Mouse (Mus musculus) kidney, embryonic 16.5 days (tissue): ENCODE measurements around the gene Ush1c. TPM values are rescaled to one million over a fixed set of nuclear protein-coding genes. Genes with fewer than 3 reads are reported as not detected.

Source experiments
- ATAC-seq: fragments of 200-750 bp; cut with Nextera tagmentation; 2 replicates; pipeline ENCODE4 v1.8.0; 2017; ENCODE audit warnings: moderate TSS enrichment; ENCODE audit not compliant: low FRiP score, low TSS enrichment
- H3K27ac ChIP-seq: fragments of 300-500 bp; sonication (generic); 2 replicates; pipeline ENCODE4 v1.5.1; 2014; ENCODE audit warnings: low read length
- H3K27me3 ChIP-seq: fragments of 300-500 bp; sonication (generic); 2 replicates; pipeline ENCODE4 v1.6.1; 2014; ENCODE audit warnings: low read length, control low read depth, mixed read lengths; ENCODE audit not compliant: insufficient read depth
- H3K36me3 ChIP-seq: fragments of 300-500 bp; sonication (generic); 2 replicates; pipeline ENCODE4 v1.6.1; 2014; ENCODE audit warnings: low read length, control low read depth, mixed read lengths; ENCODE audit not compliant: insufficient read depth
- H3K4me1 ChIP-seq: fragments of 300-500 bp; sonication (generic); 2 replicates; pipeline ENCODE4 v1.6.1; 2014; ENCODE audit warnings: low read length, control low read depth, mixed read lengths; ENCODE audit not compliant: insufficient read depth
- H3K4me2 ChIP-seq: fragments of 300-500 bp; sonication (generic); replicated peaks from 2 replicates; pipeline ENCODE4 v1.6.1; 2014; ENCODE audit warnings: low read depth, low read length
- H3K4me3 ChIP-seq: fragments of 300-500 bp; sonication (generic); 2 replicates; pipeline ENCODE4 v1.5.1; 2014; ENCODE audit warnings: mild to moderate bottlenecking, low read length
- H3K9ac ChIP-seq: fragments of 300-500 bp; sonication (generic); replicated peaks from 2 replicates; pipeline ENCODE4 v1.6.1; 2014; ENCODE audit warnings: low read length
- H3K9me3 ChIP-seq: fragments of 300-500 bp; sonication (generic); 2 replicates; pipeline ENCODE4 v1.6.1; 2016; ENCODE audit warnings: low read length, control low read depth
- WGBS: fragments of 180-500 bp; shearing (Covaris S2); extraction: QIAGEN DNeasy Blood & Tissue Kit; methylation state at CpG from one replicate; pipeline ENCODE4 v1.1.7; 2014; 5-methylcytosine and 5-hydroxymethylcytosine counted together
- polyA plus RNA-seq: library from polyadenylated mRNA; unstranded; fragments of >200 nt; fragmentation: Nextera tagmentation; extraction: Ambion mirVana; gene quantifications from 2 replicates; pipeline ENCODE4 v1.2.1, GENCODE M21; 2015

Ush1c gene
- 23.9 and 26.1 TPM in 2 replicates for polyA plus RNA-seq

DNA sequence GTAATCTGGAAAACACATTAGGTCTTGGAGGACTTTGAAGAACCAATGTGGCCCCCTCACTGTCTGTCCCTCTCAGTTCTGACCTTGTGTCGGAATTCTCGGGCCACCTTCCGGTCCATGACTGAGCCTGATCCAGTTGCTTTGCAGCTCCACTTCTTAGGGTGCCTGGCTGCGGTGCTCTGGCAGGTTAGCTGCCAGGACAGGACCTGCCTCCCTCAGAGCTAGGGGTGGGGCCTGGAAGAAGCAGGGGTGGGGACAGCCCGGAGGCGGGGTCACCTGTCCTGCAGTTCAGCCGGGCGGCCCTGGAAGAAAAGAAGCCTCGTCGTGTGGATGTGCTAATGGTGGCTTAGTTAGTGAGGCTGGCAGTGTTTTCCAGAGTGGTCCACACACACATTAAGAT lies at the start of gene Ush1c:
TSS of gene Ush1c (minus strand) at position 158 of the 400 bp plus-strand sequence.
- peak within 1 kb of the TSS; percentile 27 for H3K4me2 ChIP-seq
- H3K9me3 ChIP-seq = no peaks in the 10 kb centered on the region
- ATAC-seq = peak; percentile 62
- peaks cover 16% of the 10 kb centered on the region for H3K4me1 ChIP-seq
- H3K4me3 ChIP-seq = peak within 1 kb of the TSS; percentile 26
- no peaks in the 10 kb centered on the region for H3K36me3 ChIP-seq
- WGBS = 17% methylated on average over 10 of the region's 10 CpGs
- peak within 1 kb of the TSS; percentile 73; the same call in 1 of the 2 replicates for H3K27ac ChIP-seq
- H3K27me3 ChIP-seq = no peaks in the 10 kb centered on the region
- H3K9ac ChIP-seq = peak within 1 kb of the TSS; percentile 39

DNA sequence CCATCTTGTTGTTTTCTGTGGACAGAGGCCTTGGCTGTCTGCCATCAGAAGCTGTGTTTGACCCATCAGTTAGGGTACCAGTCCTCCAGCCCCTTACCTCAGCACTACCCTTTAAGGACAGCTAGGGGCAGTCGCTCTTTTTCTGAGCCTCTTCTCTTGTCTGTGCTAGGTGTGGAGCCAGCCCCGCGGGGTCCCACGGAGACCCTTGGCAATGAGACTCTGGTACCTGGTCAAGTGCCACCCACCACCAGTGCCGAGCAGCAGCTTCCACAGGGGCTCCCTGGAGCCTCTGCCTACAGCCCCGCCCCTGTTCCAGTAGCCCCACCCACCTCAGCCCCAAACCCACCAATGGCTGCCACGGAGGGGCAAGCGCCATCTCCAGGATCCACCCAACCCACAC lies 48.7 kb upstream of the Ush1c start:
- Histone ChIP-seq H3K36me3 (no peaks in the 10 kb centered on the region), H3K9me3 (no peaks in the 10 kb centered on the region), H3K4me2 (no peak overlapping the region), H3K9ac (no peak overlapping the region), H3K27me3 (peaks cover 2% of the 10 kb centered on the region; the same call in 1 of the 2 replicates), H3K27ac (no peak overlapping the region), H3K4me1 (no peaks in the 10 kb centered on the region), H3K4me3 (no peak overlapping the region)
- no peak for ATAC-seq
- WGBS = 22% methylated on average over 7 of the region's 8 CpGs

DNA sequence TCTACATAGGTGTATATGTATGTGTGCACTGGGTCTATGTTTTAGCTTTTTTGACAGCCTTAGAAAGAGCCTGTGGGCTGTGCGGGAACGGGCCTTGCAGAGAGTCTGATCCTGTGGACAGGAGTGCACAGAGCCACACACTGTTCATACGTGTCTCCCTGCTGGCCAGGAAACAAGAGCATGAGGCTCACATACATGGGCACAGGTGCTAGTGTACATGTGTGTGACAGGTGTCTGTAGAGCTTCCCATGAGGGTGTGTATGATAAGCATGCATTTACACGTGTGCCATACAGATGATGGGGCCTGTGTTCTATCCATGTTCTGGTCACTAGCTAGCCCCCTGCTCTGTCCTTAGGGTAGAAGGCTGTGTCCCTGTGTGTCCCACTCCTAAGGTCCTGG lies 48.1 kb upstream of the Ush1c start:
- Histone ChIP-seq H3K4me1 (no peaks in the 10 kb centered on the region), H3K27me3 (peaks cover 2% of the 10 kb centered on the region; the same call in 1 of the 2 replicates), H3K4me3 (no peak overlapping the region), H3K4me2 (no peak overlapping the region), H3K36me3 (no peaks in the 10 kb centered on the region), H3K9ac (no peak overlapping the region), H3K9me3 (no peaks in the 10 kb centered on the region), H3K27ac (no peak overlapping the region)
- 85% methylated on average over 4 of the region's 4 CpGs for WGBS
- ATAC-seq = no peak

DNA sequence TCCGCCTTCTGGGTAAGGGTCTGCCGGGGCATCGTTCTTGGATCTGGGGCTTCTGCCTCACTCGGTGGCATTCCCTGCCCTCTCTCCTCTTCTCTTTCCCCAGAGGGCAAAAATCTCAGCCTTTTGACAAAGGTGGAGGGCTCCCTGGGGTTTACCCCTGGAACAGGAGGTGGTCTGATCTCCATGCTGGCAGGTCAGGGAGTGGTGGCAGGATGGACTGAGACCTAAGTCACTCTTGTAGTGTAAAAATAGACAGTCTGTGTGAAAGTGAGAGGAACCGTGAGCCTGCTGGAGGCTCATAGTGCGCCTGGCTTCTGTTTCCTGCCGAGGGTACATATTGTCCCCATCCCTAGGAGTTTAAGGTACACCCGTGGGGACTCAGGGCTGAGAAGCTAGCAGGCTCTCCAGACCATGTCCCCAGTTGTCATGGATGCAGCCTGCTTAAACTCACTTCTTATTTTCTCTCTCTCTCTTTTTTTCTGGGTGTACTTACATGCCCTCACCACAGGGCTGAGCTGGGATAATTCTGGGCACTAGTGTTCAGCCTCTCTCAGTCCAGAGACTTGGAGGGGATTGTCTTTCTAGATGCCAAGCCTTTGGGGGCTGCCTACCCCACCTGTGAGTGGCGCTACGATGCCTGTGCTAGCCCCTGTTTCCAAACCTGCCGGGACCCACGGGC lies 47.0 kb upstream of the Ush1c start:
- H3K27me3 ChIP-seq = peaks cover 2% of the 10 kb centered on the region; the same call in 1 of the 2 replicates
- H3K9me3 ChIP-seq = no peaks in the 10 kb centered on the region
- no peaks in the 10 kb centered on the region for H3K4me1 ChIP-seq
- 90% methylated on average over 12 of the region's 12 CpGs for WGBS
- H3K36me3 ChIP-seq = no peaks in the 10 kb centered on the region
- ATAC-seq = no peak
- no peak overlapping the region for H3K4me3 ChIP-seq
- H3K27ac ChIP-seq = no peak overlapping the region
- H3K4me2 ChIP-seq = no peak overlapping the region
- no peak overlapping the region for H3K9ac ChIP-seq

DNA sequence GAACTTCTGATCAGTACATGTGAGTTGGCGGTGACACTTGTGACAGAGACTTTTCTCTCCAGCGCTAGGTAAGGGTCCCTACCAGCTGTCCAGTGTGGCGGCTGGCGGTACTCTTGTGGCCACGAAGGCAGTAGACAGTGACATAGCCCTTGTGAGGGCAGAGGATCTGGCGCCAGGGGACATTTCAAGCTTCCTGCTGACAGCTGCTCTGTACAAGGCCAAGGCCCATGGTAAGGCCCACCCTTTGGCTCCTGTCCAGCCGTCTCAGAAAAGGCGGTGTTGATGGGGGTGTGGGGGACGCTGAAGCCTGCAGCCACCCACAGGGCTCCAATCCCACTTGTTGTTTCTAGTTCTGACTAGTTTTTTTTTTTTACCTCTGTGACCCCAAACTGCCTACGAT lies 45.4 kb upstream of the Ush1c start:
- Histone ChIP-seq H3K4me2 (no peak overlapping the region), H3K9me3 (no peaks in the 10 kb centered on the region), H3K36me3 (no peaks in the 10 kb centered on the region), H3K9ac (no peak overlapping the region), H3K27me3 (peaks cover 2% of the 10 kb centered on the region; the same call in 1 of the 2 replicates), H3K4me3 (no peak overlapping the region), H3K4me1 (no peaks in the 10 kb centered on the region), H3K27ac (no peak overlapping the region)
- 55% methylated on average over 10 of the region's 10 CpGs for WGBS
- no peak for ATAC-seq

DNA sequence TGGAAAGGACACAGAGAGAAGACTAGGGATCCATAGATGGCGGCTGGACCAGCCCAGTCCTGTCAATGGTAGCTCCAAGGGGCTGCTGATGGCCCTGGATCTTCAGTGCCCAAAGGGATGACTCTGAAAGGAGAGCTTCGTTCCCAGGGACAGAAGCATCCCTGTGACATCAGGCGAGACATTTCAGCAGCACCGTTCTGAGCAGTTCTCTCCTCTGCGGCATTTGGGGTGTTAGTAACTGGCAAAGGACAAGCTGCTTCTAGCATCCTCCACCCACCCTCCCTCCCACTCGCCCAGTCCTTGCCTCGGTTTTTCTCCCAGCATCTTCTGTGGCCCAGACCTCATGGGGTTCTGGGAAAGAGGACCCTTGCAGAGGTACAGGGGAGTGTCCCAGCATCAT lies 44.0 kb upstream of the Ush1c start:
- Histone ChIP-seq H3K27me3 (0 out of 2 replicates have a peak, but pooled peaks cover 2% of the 10 kb centered on the region), H3K4me2 (no peak overlapping the region), H3K9ac (no peak overlapping the region), H3K4me3 (no peak overlapping the region), H3K27ac (no peak overlapping the region), H3K4me1 (no peaks in the 10 kb centered on the region), H3K9me3 (no peaks in the 10 kb centered on the region), H3K36me3 (no peaks in the 10 kb centered on the region)
- WGBS = 71% methylated on average over 7 of the region's 7 CpGs
- no peak for ATAC-seq

DNA sequence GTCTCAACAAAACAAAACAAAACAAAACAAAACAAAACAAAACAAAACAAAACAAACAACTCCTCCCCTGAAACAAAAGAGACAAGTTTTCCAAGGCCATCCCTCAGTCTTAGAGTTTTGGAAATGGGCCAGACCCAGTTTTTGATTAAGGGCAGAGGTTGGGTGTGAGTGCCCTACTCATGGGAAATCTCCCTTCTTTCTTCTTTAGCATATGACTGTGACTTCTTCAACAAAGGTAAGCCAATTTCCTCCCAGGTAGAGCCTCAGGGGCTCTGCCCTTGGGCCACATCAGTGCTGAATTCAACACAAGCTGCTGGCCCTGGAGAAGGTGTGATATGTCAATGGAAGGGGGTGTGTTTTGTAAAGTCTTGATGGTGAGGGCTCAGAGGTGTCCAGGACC lies 42.6 kb upstream of the Ush1c start:
- Histone ChIP-seq H3K4me1 (no peaks in the 10 kb centered on the region), H3K27me3 (0 out of 2 replicates have a peak, but pooled peaks cover 2% of the 10 kb centered on the region), H3K36me3 (no peaks in the 10 kb centered on the region), H3K9ac (no peak overlapping the region), H3K9me3 (no peaks in the 10 kb centered on the region), H3K4me3 (no peak overlapping the region), H3K27ac (no peak overlapping the region), H3K4me2 (no peak overlapping the region)
- no peak for ATAC-seq

DNA sequence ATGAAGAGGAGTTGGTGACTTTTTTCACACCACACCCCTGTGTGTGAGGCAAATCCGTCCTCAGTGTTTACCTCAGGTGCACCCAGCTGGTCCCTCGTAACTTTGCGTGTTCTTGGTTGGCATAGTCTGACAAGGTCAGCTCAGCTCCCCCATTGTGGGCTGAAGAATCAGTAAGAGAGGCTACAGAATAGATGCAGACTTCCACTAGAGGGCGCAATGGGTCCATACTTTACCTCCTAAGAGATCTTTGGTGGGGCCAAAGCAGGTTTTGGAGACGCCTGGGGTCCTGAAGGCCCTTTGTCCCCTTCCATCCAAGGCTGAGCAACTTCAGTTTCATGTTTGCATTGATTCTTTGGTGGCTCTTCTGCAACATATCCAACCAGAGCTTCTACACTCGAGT lies 41.6 kb upstream of the Ush1c start:
- Histone ChIP-seq H3K4me1 (no peaks in the 10 kb centered on the region), H3K4me2 (no peak overlapping the region), H3K27me3 (0 out of 2 replicates have a peak, but pooled peaks cover 2% of the 10 kb centered on the region), H3K4me3 (no peak overlapping the region), H3K27ac (no peak overlapping the region), H3K36me3 (no peaks in the 10 kb centered on the region), H3K9me3 (no peaks in the 10 kb centered on the region), H3K9ac (no peak overlapping the region)
- 0 out of 2 replicates have a peak, but pooled peaks have one; percentile 27 for ATAC-seq
- WGBS = 12% methylated on average over 6 of the region's 6 CpGs

DNA sequence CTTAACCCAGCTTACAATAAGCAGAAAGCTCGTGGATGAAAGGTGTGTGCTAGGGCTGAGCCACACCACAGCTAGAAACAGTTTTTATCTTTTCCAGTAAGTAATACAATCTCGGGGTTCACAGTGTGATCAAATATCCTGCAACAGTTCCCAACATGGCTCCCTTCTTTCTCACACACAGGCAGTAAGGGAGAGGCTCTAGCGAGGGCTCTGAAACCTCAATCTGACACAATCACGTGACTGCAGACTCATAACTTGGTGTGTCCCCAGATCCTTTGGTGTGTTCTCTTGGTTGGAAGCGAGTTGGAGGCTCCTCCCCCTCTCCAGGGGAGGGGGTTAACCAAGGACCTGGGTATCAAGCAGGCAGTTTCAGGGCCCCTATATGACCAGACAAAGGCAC lies 37.9 kb upstream of the Ush1c start:
- no peak overlapping the region for H3K9ac ChIP-seq
- ATAC-seq = no peak
- no peaks in the 10 kb centered on the region for H3K36me3 ChIP-seq
- 55% methylated on average over 5 of the region's 5 CpGs for WGBS
- H3K4me3 ChIP-seq = no peak overlapping the region
- H3K9me3 ChIP-seq = no peaks in the 10 kb centered on the region
- H3K27ac ChIP-seq = no peak overlapping the region
- no peaks in the 10 kb centered on the region for H3K27me3 ChIP-seq
- no peaks in the 10 kb centered on the region for H3K4me1 ChIP-seq
- H3K4me2 ChIP-seq = no peak overlapping the region

DNA sequence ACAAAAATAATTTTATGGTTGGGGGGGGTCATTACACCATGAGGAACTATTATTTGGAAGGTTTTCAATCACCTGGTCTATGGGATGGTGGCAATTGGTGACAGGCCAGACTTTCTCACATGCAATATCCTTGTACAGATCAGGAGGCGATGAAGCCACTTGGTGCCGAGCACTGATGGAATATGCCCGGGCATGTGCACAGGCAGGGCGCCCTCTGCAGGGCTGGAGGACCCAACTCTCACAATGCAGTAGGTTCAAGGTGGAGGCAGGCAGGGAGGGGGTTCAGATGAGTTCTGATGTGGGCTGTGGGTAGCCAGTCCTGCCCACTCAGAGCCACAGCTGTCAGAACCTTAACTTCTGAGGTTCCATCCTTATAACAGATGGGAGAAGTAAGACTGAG lies 13.5 kb upstream of the Ush1c start:
- 83% methylated on average over 4 of the region's 4 CpGs for WGBS
- Histone ChIP-seq H3K27ac (no peak overlapping the region), H3K9me3 (no peaks in the 10 kb centered on the region), H3K4me1 (no peaks in the 10 kb centered on the region), H3K4me3 (no peak overlapping the region), H3K9ac (no peak overlapping the region), H3K27me3 (no peaks in the 10 kb centered on the region), H3K4me2 (no peak overlapping the region), H3K36me3 (no peaks in the 10 kb centered on the region)
- ATAC-seq = no peak
